Mouse (Mus musculus): ENCODE measurements at regions not wholly inside any gene's neighbourhood (a gene's known extent, or its start where the extent isn't known, plus 50 kb on each side); places are given as distances from the start of the nearest gene placed in this dataset.

- H3K9ac ChIP-seq (ENCODE audit: low read length), result peak overlapping the region; percentile 41; the same call in 1 of the 2 replicates
- H3K4me3 ChIP-seq (ENCODE audit: low read depth, low read length), result no peak overlapping the region
- H3K27ac ChIP-seq (replicated peaks), result no peak overlapping the region
- H3K4me2 ChIP-seq (replicated peaks; ENCODE audit: low read depth), result peak overlapping the region; percentile 43
- H3K4me1 ChIP-seq (replicated peaks; ENCODE audit: control insufficient read depth, insufficient read depth), result peaks cover 7% of the 10 kb centered on the region
- TF ChIP-seq CTCF (IDR thresholded peaks at IDR 0.05; ENCODE audit: low read depth) (no peak), EP300 (optimal IDR thresholded peaks at IDR 0.05) (no peak)
- no peaks in the 10 kb centered on the region for H3K36me3 ChIP-seq (ENCODE audit: control insufficient read depth, insufficient read depth, low read length)
- no peak for ATAC-seq (ENCODE audit: low FRiP score, low TSS enrichment)
- no peaks in the 10 kb centered on the region for H3K9me3 ChIP-seq (ENCODE audit: control insufficient read depth, low read length)
- WGBS, result 29% methylated on average over 4 of the region's 4 CpGs
- H3K27me3 ChIP-seq (ENCODE audit: control insufficient read depth, insufficient read depth, low read length), result no peaks in the 10 kb centered on the region
- no peak for DNase-seq (ENCODE audit: low spot score)
These were observed 55.4 kb downstream of the Uncx start for GRCm38 (mm10) chr5:139598715-139599114.

GRCm38 (mm10) chr5:139599191-139599937 lies 56.1 kb downstream of the Uncx start:
- 4% methylated on average over 25 of the region's 25 CpGs for WGBS
- H3K9me3 ChIP-seq (ENCODE audit: control insufficient read depth, low read length), result no peaks in the 10 kb centered on the region
- H3K9ac ChIP-seq (ENCODE audit: low read length), result peak overlapping the region; percentile 57
- H3K27ac ChIP-seq (replicated peaks), result no peak overlapping the region; the same call in 1 of the 2 replicates
- DNase-seq (ENCODE audit: low spot score), result no peak
- H3K4me1 ChIP-seq (replicated peaks; ENCODE audit: control insufficient read depth, insufficient read depth), result peaks cover 7% of the 10 kb centered on the region
- ATAC-seq (ENCODE audit: low FRiP score, low TSS enrichment), result peak; percentile 53; the same call in 1 of the 2 replicates
- TF ChIP-seq CTCF (IDR thresholded peaks at IDR 0.05; ENCODE audit: low read depth), result 0 out of 2 replicates have a peak, but pooled peaks have one; percentile 19
- TF ChIP-seq EP300 (optimal IDR thresholded peaks at IDR 0.05), result no peak
- H3K4me2 ChIP-seq (replicated peaks; ENCODE audit: low read depth), result peak overlapping the region; percentile 43
- H3K4me3 ChIP-seq (ENCODE audit: low read depth, low read length), result peak overlapping the region; percentile 21
- H3K27me3 ChIP-seq (ENCODE audit: control insufficient read depth, insufficient read depth, low read length), result no peaks in the 10 kb centered on the region
- H3K36me3 ChIP-seq (ENCODE audit: control insufficient read depth, insufficient read depth, low read length), result no peaks in the 10 kb centered on the region

- 14% methylated on average over 15 of the region's 15 CpGs for whole genome bisulfite sequencing
- no peak for DNase-seq (ENCODE audit: low spot score)
- Histone ChIP-seq H3K4me1 (replicated peaks; ENCODE audit: control insufficient read depth, insufficient read depth) (peaks cover 7% of the 10 kb centered on the region), H3K27me3 (ENCODE audit: control insufficient read depth, insufficient read depth, low read length) (no peaks in the 10 kb centered on the region), H3K9me3 (ENCODE audit: control insufficient read depth, low read length) (no peaks in the 10 kb centered on the region), H3K27ac (replicated peaks) (no peak overlapping the region), H3K9ac (ENCODE audit: low read length) (no peak overlapping the region), H3K4me3 (ENCODE audit: low read depth, low read length) (no peak overlapping the region), H3K4me2 (replicated peaks; ENCODE audit: low read depth) (no peak overlapping the region), H3K36me3 (ENCODE audit: control insufficient read depth, insufficient read depth, low read length) (no peaks in the 10 kb centered on the region)
- ATAC-seq (ENCODE audit: low FRiP score, low TSS enrichment), result no peak
- TF ChIP-seq EP300 (optimal IDR thresholded peaks at IDR 0.05) (no peak), CTCF (IDR thresholded peaks at IDR 0.05; ENCODE audit: low read depth) (no peak)
These were observed 56.9 kb downstream of the Uncx start for GRCm38 (mm10) chr5:139600213-139600612.

- H3K36me3 ChIP-seq (ENCODE audit: control insufficient read depth, insufficient read depth, low read length), result no peaks in the 10 kb centered on the region
- H3K27ac ChIP-seq (replicated peaks), result no peak overlapping the region
- TF ChIP-seq EP300 (optimal IDR thresholded peaks at IDR 0.05), result no peak
- no peak for TF ChIP-seq CTCF (IDR thresholded peaks at IDR 0.05; ENCODE audit: low read depth)
- WGBS, result 75% methylated on average over 4 of the region's 4 CpGs
- no peaks in the 10 kb centered on the region for H3K27me3 ChIP-seq (ENCODE audit: control insufficient read depth, insufficient read depth, low read length)
- ATAC-seq (ENCODE audit: low FRiP score, low TSS enrichment) (no peak), DNase-seq (ENCODE audit: low spot score) (no peak)
- peaks cover 7% of the 10 kb centered on the region for H3K4me1 ChIP-seq (replicated peaks; ENCODE audit: control insufficient read depth, insufficient read depth)
- no peak overlapping the region for H3K4me3 ChIP-seq (ENCODE audit: low read depth, low read length)
- H3K9ac ChIP-seq (ENCODE audit: low read length), result no peak overlapping the region
- H3K4me2 ChIP-seq (replicated peaks; ENCODE audit: low read depth), result no peak overlapping the region
- no peaks in the 10 kb centered on the region for H3K9me3 ChIP-seq (ENCODE audit: control insufficient read depth, low read length)
These were observed 59.6 kb downstream of the Uncx start for GRCm38 (mm10) chr5:139602860-139603259.

GRCm38 (mm10) chr5:139603535-139603934 lies 60.2 kb downstream of the Uncx start:
- Histone ChIP-seq H3K4me1 (replicated peaks; ENCODE audit: control insufficient read depth, insufficient read depth) (peaks cover 7% of the 10 kb centered on the region), H3K36me3 (ENCODE audit: control insufficient read depth, insufficient read depth, low read length) (no peaks in the 10 kb centered on the region), H3K27me3 (ENCODE audit: control insufficient read depth, insufficient read depth, low read length) (no peaks in the 10 kb centered on the region), H3K4me3 (ENCODE audit: low read depth, low read length) (no peak overlapping the region), H3K4me2 (replicated peaks; ENCODE audit: low read depth) (no peak overlapping the region), H3K9ac (ENCODE audit: low read length) (no peak overlapping the region), H3K9me3 (ENCODE audit: control insufficient read depth, low read length) (no peaks in the 10 kb centered on the region), H3K27ac (replicated peaks) (no peak overlapping the region)
- DNase-seq (ENCODE audit: low spot score), result no peak
- ATAC-seq (ENCODE audit: low FRiP score, low TSS enrichment), result no peak
- TF ChIP-seq CTCF (IDR thresholded peaks at IDR 0.05; ENCODE audit: low read depth) (no peak), EP300 (optimal IDR thresholded peaks at IDR 0.05) (no peak)
- WGBS, result 55% methylated on average over 4 of the region's 4 CpGs

- Histone ChIP-seq H3K4me1 (replicated peaks; ENCODE audit: control insufficient read depth, insufficient read depth) (peaks cover 1% of the 10 kb centered on the region; the same call in 1 of the 2 replicates), H3K27me3 (ENCODE audit: control insufficient read depth, insufficient read depth, low read length) (no peaks in the 10 kb centered on the region), H3K4me3 (ENCODE audit: low read depth, low read length) (no peak overlapping the region), H3K4me2 (replicated peaks; ENCODE audit: low read depth) (no peak overlapping the region), H3K36me3 (ENCODE audit: control insufficient read depth, insufficient read depth, low read length) (no peaks in the 10 kb centered on the region), H3K27ac (replicated peaks) (no peak overlapping the region), H3K9me3 (ENCODE audit: control insufficient read depth, low read length) (no peaks in the 10 kb centered on the region), H3K9ac (ENCODE audit: low read length) (no peak overlapping the region)
- no peak for DNase-seq (ENCODE audit: low spot score)
- TF ChIP-seq EP300 (optimal IDR thresholded peaks at IDR 0.05), result no peak
- TF ChIP-seq CTCF (IDR thresholded peaks at IDR 0.05; ENCODE audit: low read depth), result no peak
- ATAC-seq (ENCODE audit: low FRiP score, low TSS enrichment), result no peak
- WGBS, result 56% methylated on average over 4 of the region's 4 CpGs
These were observed 61.0 kb downstream of the Uncx start for GRCm38 (mm10) chr5:139604327-139604726.

Measured in stomach, postnatal 0 days (tissue).